Mouse (Mus musculus) cerebellum, postnatal 14 days (tissue): ENCODE results near the gene Lst1.

Experiments used
- DNase-seq, 2 experiments: peaks; one replicate each; pipeline ENCODE4 v3.0.0; 2021; ENCODE audit warnings: mixed read lengths in 2 of 2

Gene Lst1

DNA sequence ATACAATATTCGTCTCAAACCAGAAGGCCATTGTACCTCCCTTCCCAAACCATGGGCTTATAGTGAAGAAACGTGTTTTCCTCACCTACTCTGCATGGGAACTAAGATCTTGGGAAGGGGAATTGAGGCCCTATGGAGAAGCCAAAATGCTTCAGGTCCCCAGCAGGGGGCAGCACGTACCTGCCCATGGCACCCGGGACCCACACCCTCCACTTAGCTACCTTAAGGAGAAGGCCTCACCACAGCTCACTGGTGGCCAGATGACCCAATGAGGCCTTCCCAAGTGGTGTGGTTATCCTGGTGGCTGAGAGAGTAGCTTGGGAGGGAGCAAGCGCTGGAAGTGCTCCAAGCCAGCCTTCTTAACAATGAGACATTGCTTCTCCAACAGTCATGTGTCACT lies 9.7 kb downstream of the Lst1 start:
- DNase-seq, result peak; percentile 45 to 68

- DNase-seq, result no peak
Measured at GRCm38 (mm10) chr17:35175968-35176367, 12.3 kb downstream of the Lst1 start, which contains the start of gene Aif1. TSS of gene Aif1 (minus strand) at chr17:35176068.

DNA sequence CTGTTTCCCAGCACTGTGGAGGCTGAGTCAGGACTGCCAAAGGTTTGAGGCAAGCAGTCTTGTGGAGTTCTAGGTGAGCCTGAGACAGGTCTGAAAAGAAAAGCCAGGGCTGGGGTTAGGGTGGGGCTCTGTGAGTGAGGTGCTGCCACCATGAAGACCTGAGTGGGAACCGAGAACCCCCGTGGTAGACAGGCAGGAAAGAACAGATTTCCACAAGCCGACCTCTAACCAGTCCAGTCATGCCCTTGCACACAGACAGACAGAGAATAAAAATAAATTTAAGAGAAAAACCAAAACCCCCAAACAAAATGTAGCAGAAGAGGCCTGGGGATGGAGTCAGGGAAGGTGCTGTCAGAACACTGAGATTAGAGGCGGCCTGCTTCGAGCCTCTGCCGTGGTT lies 12.9 kb downstream of the Lst1 start:
- DNase-seq, result no peak

GRCm38 (mm10) chr17:35174201-35174977 lies 13.8 kb downstream of the Lst1 start:
- no peak for DNase-seq

DNA sequence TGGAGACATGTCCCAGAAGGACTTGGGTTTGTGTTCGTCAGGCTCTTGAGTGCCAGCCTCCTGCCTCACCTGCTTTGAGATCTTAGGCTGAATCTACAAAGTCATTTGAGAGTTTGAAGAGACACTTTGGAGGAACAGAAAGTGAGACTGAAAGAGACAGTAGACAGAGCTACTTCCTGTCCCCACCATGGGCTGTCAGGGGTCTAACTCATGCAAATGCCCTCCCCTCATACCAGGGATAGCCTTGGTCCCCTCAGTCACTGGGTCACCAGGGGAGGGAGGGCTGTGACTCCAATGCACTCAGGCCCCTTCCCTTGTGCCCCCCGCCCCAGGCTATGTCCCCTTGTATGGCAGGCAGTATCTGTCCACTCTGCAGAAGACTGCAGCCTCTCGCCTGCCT lies 14.9 kb downstream of the Lst1 start:
- no peak for DNase-seq

GRCm38 (mm10) chr17:35172445-35173234 lies 15.6 kb downstream of the Lst1 start:
- DNase-seq, result no peak

GRCm38 (mm10) chr17:35168541-35169207 lies 19.6 kb downstream of the Lst1 start:
- DNase-seq, result peak; percentile 47 to 48

DNA sequence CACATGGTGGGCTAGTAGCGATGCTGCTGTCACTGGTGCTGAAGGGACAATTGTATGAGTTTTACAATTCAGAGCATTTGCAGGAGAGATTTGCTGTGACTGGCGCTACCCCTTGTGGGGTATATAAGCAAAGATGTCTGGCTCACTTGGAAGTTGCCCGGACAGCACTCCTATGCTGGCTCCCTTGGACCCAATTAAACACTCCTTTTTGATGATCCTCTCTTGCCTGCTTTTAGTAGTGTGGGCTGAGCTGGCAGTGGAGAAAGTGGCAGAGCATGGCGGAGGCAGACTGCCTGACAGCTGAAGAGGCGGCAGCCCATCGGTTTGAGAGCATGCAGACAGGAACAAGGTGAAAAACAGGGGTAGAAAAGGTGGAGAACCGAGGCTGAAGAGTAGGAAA lies 20.4 kb downstream of the Lst1 start:
- no peak for DNase-seq

DNA sequence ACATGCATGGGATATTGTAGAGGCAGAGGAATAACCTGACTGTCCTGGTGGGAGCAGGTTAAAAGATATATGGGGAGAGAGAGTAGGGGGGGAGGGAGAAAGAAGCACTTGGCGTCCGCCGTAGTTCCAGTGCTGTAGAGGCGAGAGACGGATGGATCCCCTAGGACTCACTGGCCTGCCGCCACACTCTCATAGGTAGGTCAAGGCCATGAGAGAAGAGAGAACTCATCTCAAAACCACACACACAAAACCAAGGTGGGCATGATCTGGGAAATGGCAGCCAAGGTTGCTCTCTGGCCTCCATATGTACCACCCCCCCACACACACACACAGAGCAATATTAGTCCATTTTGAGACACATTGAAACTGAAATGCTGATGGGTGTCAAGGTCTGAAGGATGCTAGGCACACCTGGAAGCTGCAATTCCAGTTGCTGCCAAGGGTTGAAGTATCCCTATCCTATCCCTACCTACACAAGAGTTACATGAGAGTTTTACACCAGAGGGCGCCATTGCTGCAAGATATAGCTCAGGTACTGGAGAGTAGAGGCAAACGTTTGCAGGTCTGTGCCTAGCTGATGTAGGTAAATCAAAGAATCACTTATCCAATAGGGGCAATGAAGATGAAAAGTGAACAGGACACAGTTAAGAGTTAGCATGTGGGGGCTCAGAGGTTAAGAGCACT lies 21.7 kb downstream of the Lst1 start:
- peak; percentile 83 to 87 for DNase-seq

- no peak for DNase-seq
Measured at GRCm38 (mm10) chr17:35165451-35166155, 22.6 kb downstream of the Lst1 start.

- DNase-seq, result peak; percentile 99
Measured at GRCm38 (mm10) chr17:35164568-35165450, 23.4 kb downstream of the Lst1 start, which contains the start of gene Prrc2a. TSS of gene Prrc2a (minus strand) at chr17:35164897.

- DNase-seq, result no peak
Measured at GRCm38 (mm10) chr17:35164218-35164567, 24.0 kb downstream of the Lst1 start.

- no peak for DNase-seq
Measured at GRCm38 (mm10) chr17:35163326-35164081, 24.7 kb downstream of the Lst1 start.

DNA sequence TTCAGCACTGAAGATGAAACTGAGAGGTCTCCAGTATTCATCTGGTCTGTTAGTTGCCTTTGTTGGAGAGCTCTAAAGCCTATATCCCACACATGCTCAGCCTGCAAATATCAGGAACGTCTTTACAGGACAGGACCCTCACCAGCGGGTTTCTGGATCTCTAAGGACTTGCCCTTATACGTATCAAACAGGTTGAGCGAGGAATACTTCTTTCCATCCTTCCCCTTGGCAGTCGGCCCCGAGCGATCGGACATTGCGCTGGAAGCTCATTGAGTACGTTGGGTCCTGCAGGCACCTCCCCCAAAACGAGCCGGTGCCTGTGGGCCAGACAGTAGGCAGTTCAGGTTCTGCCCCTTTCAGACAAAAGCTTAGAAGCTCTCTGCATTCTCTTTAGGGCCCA lies 25.5 kb downstream of the Lst1 start:
- peak; percentile 51 to 62 for DNase-seq

GRCm38 (mm10) chr17:35162121-35162520 lies 26.1 kb downstream of the Lst1 start:
- no peak for DNase-seq

- DNase-seq, result no peak
Measured at GRCm38 (mm10) chr17:35161421-35161820, 26.8 kb downstream of the Lst1 start.

DNA sequence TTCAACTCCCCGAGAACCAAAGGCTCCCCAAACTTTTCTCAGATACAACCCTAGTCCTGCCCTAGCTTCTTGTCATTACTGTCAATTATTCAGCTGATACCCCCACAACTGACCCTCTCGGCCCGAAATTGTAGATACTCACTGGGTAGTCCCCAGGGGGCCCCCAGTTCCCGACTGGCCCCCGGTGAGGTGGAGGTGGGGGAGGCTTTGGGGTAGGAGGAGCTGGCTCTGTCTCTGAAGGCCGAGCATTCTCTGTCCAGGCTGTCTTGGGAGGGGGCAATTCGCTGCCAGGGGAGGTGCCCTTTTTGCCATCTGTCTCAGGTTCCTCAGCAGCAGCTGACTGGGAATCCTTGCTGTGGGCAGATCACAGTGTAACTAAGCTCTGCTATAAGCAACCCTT lies 28.6 kb downstream of the Lst1 start:
- no peak for DNase-seq

- no peak for DNase-seq
Measured at GRCm38 (mm10) chr17:35158850-35159593, 29.2 kb downstream of the Lst1 start.

- no peak for DNase-seq
Measured at GRCm38 (mm10) chr17:35157661-35158175, 30.5 kb downstream of the Lst1 start.
